Mouse (Mus musculus): ENCODE measurements at regions not wholly inside any gene's neighbourhood (a gene's known extent, or its start where the extent isn't known, plus 50 kb on each side); places are given as distances from the start of the nearest gene placed in this dataset.

DNA sequence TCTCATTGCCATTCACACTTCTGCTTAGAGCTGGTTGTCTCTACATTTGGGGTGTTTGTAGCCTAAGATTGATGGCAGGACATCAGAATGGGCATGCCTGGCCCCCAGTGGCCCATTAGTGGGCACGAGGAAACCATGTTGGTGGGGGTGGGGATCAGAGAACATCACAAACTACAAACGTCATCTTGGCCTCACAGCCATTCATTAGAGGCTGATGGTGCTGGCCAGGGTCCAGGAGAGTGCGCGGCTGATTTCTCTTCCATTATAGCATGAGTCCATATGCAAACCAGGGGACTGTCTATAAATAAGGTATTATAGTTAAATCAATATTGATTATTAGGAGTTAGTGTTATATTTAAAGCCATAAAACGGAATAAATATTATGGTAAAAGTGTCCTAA, 67.9 kb downstream of the 3100002H09Rik start:
- ATAC-seq (ENCODE audit: low TSS enrichment) = no peak

DNA sequence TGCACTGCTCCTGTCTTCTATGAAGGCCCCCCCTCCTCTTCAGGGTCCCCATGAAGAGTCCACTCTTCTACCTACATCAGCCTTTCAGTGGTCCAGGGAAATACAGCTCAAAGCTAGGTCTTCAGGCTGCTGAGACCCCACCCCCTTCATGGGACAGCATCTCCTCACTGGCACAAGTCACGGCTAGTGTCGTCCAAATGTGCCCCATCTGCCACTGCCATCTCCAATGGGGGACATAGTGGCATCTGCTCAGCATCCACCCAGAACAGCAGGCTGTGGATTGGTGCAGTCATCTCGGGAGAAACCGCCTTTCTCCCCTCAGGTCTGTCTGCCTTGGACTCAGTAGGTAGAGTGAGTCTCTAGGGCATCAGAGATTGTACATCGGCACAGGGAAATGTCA, 72.1 kb downstream of the 3100002H09Rik start:
- no peak for ATAC-seq (ENCODE audit: low TSS enrichment)

DNA sequence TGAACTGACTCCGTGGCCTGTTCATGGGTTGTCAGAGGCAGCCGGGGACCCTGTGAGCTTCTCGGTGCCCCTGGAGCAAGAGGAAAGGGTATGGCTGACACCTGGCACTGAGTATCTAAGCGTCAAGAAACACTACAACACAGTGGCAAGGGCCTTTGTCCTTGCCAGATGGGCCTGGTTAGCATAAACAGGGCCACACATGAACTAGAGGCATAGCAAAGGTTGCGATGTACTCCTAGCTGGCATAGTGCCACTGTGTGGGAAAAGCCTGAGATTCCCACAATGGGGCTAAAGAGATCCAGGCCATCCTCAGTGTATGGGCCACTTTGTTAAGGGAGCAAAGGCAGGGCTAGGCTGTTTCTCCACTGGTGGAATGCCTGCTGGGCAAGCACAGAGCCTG, 72.9 kb downstream of the 3100002H09Rik start:
- no peak for ATAC-seq (ENCODE audit: low TSS enrichment)

- ATAC-seq (ENCODE audit: low TSS enrichment) = no peak
Measured at GRCm38 (mm10) chr4:124533614-124534013, 77.0 kb downstream of the 3100002H09Rik start.

GRCm38 (mm10) chr4:124530596-124530995, 80.0 kb downstream of the 3100002H09Rik start:
- ATAC-seq (ENCODE audit: low TSS enrichment) = no peak

- no peak for ATAC-seq (ENCODE audit: low TSS enrichment)
Measured at GRCm38 (mm10) chr4:124526822-124527221, 83.8 kb downstream of the 3100002H09Rik start.

GRCm38 (mm10) chr4:124526362-124526761, 84.2 kb downstream of the 3100002H09Rik start:
- no peak for ATAC-seq (ENCODE audit: low TSS enrichment)

DNA sequence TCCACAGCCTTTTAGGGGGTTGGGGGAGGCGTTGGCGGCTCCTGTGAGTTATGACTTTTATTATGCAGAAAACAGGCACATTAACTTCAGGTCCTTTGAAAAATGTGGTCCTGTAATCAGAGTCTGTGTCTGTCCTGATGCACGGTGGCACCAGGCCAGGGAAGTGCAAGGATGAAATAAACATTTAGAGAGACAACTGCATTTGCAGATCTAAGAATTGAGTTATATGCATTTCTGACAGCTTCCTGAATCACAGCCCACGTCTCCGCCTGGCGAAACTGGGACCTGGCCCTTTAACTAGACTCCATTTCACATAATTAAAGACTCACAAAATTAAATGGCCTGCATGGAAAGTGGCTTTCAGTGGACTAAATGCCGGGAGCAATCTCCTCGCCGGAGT, 90.3 kb downstream of the 3100002H09Rik start:
- no peak for ATAC-seq (ENCODE audit: low TSS enrichment)

- peak; percentile 93 for ATAC-seq (ENCODE audit: low TSS enrichment)
Measured at GRCm38 (mm10) chr4:124511761-124512160, 98.8 kb downstream of the 3100002H09Rik start.

DNA sequence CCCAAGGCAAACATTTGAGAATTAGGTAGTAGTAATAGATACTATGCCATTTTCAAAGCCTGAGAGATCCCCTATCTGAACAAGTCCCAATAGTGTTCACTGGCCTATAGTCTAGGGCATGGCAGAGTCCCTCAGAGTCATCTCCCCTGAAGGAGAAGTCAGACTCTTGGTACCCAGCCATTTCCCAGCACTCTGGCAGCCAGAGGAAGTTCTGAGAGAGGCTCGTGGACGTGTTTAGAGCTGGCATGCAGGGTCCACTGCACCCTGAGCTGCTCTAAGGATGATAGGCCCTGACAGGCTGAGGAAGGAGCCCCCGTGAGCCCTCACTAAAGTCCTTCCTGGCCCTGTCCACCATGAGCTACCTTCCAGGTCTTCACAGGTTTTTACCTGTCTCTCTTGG, 99.8 kb downstream of the 3100002H09Rik start:
- ATAC-seq (ENCODE audit: low TSS enrichment) = no peak

DNA sequence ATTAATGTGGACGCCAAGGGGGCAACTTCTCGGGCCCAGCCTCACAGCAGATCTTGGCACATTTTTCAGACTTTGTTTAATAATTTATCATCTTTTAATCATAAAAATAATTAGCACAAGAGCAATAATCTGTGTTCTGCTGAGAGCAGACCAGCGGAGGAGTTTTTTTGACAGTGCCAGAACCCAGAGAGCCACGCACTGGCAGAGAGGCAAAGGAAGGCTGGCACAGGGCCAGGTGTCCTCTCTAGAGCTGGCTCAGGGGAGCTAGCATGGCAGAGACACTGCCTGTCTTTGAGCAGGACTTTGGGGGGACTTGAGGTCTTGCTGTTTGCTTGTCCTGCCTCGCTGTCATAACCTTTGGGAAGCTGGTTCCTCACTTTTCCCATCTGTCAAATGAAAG, 100.9 kb downstream of the 3100002H09Rik start:
- no peak for ATAC-seq (ENCODE audit: low TSS enrichment)

- ATAC-seq (ENCODE audit: low TSS enrichment) = no peak; the same call in 1 of the 2 replicates
Measured at GRCm38 (mm10) chr4:124506083-124506647, 104.4 kb downstream of the 3100002H09Rik start.

GRCm38 (mm10) chr4:124501785-124502184, 108.8 kb downstream of the 3100002H09Rik start:
- no peak for ATAC-seq (ENCODE audit: low TSS enrichment)

- peak; percentile 62; the same call in 1 of the 2 replicates for ATAC-seq (ENCODE audit: low TSS enrichment)
Measured at GRCm38 (mm10) chr4:124498043-124498442, 112.6 kb downstream of the 3100002H09Rik start.

DNA sequence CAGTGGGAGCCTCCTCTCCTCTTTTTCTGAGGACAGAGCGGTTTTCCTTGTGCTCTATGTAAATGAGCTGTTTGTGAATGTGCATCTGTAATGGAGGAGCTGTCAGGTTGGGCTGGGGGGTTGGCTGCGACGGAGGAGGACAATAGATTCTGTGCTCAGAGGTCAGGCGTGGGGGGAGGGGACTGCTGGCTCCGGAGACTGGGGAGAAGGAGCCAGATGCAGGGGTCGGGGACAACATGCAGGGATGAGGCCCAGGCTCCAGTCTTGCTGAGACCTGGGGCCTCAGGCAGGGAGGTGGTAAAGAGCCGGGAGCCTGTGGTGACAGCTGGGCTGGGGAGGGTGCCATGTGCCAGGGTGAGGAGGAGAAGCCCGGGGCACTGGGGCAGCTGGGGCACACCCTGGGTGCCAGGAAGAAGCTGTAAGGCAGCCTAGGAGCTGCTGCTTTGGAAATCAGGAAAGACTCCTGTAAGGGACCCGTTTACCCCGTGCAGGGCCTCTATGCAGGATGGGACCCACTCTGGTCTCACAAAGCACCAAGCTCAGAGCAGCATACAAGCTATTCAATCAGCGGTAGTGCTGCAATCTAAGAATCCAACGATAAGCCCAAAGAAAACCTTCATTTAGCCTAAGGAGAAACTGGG, 124.5 kb downstream of the 3100002H09Rik start:
- no peak for ATAC-seq (ENCODE audit: low TSS enrichment)

- ATAC-seq (ENCODE audit: low TSS enrichment) = 0 out of 2 replicates have a peak, but pooled peaks have one; percentile 13
Measured at GRCm38 (mm10) chr4:124484613-124485586, 125.7 kb downstream of the 3100002H09Rik start.

- no peak for ATAC-seq (ENCODE audit: low TSS enrichment)
Measured at GRCm38 (mm10) chr4:124477870-124478301, 132.7 kb downstream of the 3100002H09Rik start.

- ATAC-seq (ENCODE audit: low TSS enrichment) = no peak; the same call in 1 of the 2 replicates
Measured at GRCm38 (mm10) chr4:124477359-124477868, 133.2 kb downstream of the 3100002H09Rik start.

DNA sequence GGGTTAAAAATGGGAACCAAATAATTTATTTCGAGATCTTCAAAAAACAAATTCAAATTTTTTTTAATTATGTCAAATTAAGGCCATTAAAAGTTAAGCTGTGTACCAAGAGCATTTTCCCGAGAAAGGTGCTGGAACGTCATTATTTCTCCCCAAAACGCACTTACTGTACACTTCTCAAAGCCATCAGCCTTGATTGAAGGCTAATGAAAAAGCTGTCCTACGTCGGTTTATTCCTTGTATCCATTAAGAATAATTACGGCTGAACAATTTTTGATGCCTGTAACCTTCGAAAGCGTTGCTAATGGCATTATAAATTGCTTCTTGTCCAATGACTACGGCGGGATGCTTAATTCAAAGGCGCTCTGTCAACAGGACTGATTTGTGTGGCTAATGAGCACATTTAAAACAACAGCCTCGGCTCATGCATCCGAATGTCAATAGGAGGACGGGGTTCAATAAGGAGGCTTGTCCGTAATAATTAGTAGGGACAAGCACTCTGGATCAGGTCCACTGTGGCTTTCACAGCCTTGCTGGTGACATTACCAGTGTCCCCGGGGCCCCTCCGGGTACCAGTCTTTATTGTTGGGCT, 145.3 kb downstream of the 3100002H09Rik start:
- ATAC-seq (ENCODE audit: low TSS enrichment) = no peak

GRCm38 (mm10) chr4:124455511-124456338, 154.9 kb downstream of the 3100002H09Rik start:
- ATAC-seq (ENCODE audit: low TSS enrichment) = no peak

DNA sequence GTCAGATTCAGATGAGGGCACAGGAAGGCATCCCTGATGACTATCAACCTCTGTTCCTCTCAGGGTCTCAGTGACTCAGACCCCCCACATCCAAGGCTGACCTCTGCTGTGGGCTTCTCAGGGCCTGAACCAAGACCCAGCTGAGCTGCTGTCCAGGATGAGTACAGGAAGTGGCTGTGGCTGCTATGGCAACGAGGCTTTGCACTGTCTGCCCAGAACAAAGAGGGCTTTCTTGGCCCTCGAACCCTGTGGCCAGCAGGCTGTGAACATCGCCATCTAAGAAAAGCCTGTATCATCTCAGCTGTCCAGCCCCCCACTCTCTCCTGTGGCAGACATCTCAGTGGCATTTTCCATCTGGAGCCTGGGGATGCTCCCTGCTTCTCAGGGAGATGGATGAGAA, 159.5 kb downstream of the 3100002H09Rik start:
- no peak for ATAC-seq (ENCODE audit: low TSS enrichment)
